Mouse (Mus musculus) v-Abl transformed pro-B cells (cell line): ENCODE measurements around the gene Gjb5.

Experiments
- in situ Hi-C, 2 experiments: fragments of 400-800 bp; cut with MboI; formaldehyde crosslinking; loops; one replicate each; pipeline ENCODE4 v1.15.1; 2025; ENCODE audit not compliant: unreplicated experiment in 2 of 2

Gene Gjb5

GRCm38 (mm10) chr4:127358018-127358417, at the start of gene Gjb5:
Gjb5 (minus strand) TSS chr4:127358181.
- in situ Hi-C loops = loop anchor here in 1 of 2 experiments (25.0 kb wide), 2 partner anchors 1504 to 1729 kb away; no protein-coding TSS in a partner anchor

GRCm38 (mm10) chr4:127402614-127403013, 44.6 kb upstream of the Gjb5 start:
- in situ Hi-C loops = no loop called here

GRCm38 (mm10) chr4:127402166-127402565, 44.2 kb upstream of the Gjb5 start:
- in situ Hi-C loops = no loop called here

- in situ Hi-C loops = no loop called here
Measured at GRCm38 (mm10) chr4:127400165-127401145, 42.5 kb upstream of the Gjb5 start.

- in situ Hi-C loops = no loop called here
Measured at GRCm38 (mm10) chr4:127395591-127395990, 37.6 kb upstream of the Gjb5 start.

- in situ Hi-C loops = no loop called here
Measured at GRCm38 (mm10) chr4:127389645-127390044, 31.7 kb upstream of the Gjb5 start.

- in situ Hi-C loops = no loop called here
Measured at GRCm38 (mm10) chr4:127377344-127377743, 19.4 kb upstream of the Gjb5 start.

- in situ Hi-C loops = no loop called here
Measured at GRCm38 (mm10) chr4:127375541-127376177, 17.7 kb upstream of the Gjb5 start.

- in situ Hi-C loops = loop anchor here in 1 of 2 experiments (25.0 kb wide), 2 partner anchors 1488 to 1713 kb away; no protein-coding TSS in a partner anchor
Measured at GRCm38 (mm10) chr4:127374645-127375044, 16.7 kb upstream of the Gjb5 start.

GRCm38 (mm10) chr4:127373491-127373890, 15.5 kb upstream of the Gjb5 start:
- in situ Hi-C loops = loop anchor here in 1 of 2 experiments (25.0 kb wide), 2 partner anchors 1489 to 1714 kb away; no protein-coding TSS in a partner anchor

GRCm38 (mm10) chr4:127371546-127371945, 13.6 kb upstream of the Gjb5 start:
- in situ Hi-C loops = loop anchor here in 1 of 2 experiments (25.0 kb wide), 2 partner anchors 1491 to 1716 kb away; no protein-coding TSS in a partner anchor

- in situ Hi-C loops = loop anchor here in 1 of 2 experiments (25.0 kb wide), 2 partner anchors 1492 to 1717 kb away; no protein-coding TSS in a partner anchor
Measured at GRCm38 (mm10) chr4:127370447-127370846, 12.5 kb upstream of the Gjb5 start.

- in situ Hi-C loops = loop anchor here in 1 of 2 experiments (10.0 to 25.0 kb wide), 3 partner anchors 1494 to 1719 kb away; no protein-coding TSS in a partner anchor
Measured at GRCm38 (mm10) chr4:127368379-127368973, 10.5 kb upstream of the Gjb5 start.

GRCm38 (mm10) chr4:127365834-127366233, 7.9 kb upstream of the Gjb5 start:
- in situ Hi-C loops = loop anchor here in 1 of 2 experiments (10.0 to 25.0 kb wide), 3 partner anchors 1496 to 1721 kb away; no protein-coding TSS in a partner anchor

GRCm38 (mm10) chr4:127365433-127365832, 7.5 kb upstream of the Gjb5 start:
- in situ Hi-C loops = loop anchor here in 1 of 2 experiments (10.0 to 25.0 kb wide), 3 partner anchors 1497 to 1722 kb away; no protein-coding TSS in a partner anchor

- in situ Hi-C loops = loop anchor here in 1 of 2 experiments (10.0 to 25.0 kb wide), 3 partner anchors 1498 to 1723 kb away; no protein-coding TSS in a partner anchor
Measured at GRCm38 (mm10) chr4:127364431-127364830, 6.5 kb upstream of the Gjb5 start.

- in situ Hi-C loops = loop anchor here in 1 of 2 experiments (10.0 to 25.0 kb wide), 3 partner anchors 1499 to 1724 kb away; no protein-coding TSS in a partner anchor
Measured at GRCm38 (mm10) chr4:127363331-127363730, 5.3 kb upstream of the Gjb5 start.

GRCm38 (mm10) chr4:127362520-127362919, 4.5 kb upstream of the Gjb5 start:
- in situ Hi-C loops = loop anchor here in 1 of 2 experiments (10.0 to 25.0 kb wide), 3 partner anchors 1500 to 1725 kb away; no protein-coding TSS in a partner anchor

- in situ Hi-C loops = loop anchor here in 1 of 2 experiments (25.0 kb wide), 2 partner anchors 1508 to 1733 kb away; no protein-coding TSS in a partner anchor
Measured at GRCm38 (mm10) chr4:127354506-127355485, 3.2 kb downstream of the Gjb5 start.
